Mouse (Mus musculus) kidney, embryonic 16.5 days (tissue): ENCODE results near the gene Sp100. TPM values are rescaled to one million over a fixed set of nuclear protein-coding genes. Genes with fewer than 3 reads are reported as not detected.

Source experiments
- ATAC-seq: fragments of 200-750 bp; cut with Nextera tagmentation; 2 replicates; pipeline ENCODE4 v1.8.0; 2017; ENCODE audit warnings: moderate TSS enrichment; ENCODE audit not compliant: low FRiP score, low TSS enrichment
- H3K27ac ChIP-seq: fragments of 300-500 bp; sonication (generic); 2 replicates; pipeline ENCODE4 v1.5.1; 2014; ENCODE audit warnings: low read length
- H3K27me3 ChIP-seq: fragments of 300-500 bp; sonication (generic); 2 replicates; pipeline ENCODE4 v1.6.1; 2014; ENCODE audit warnings: low read length, control low read depth, mixed read lengths; ENCODE audit not compliant: insufficient read depth
- H3K36me3 ChIP-seq: fragments of 300-500 bp; sonication (generic); 2 replicates; pipeline ENCODE4 v1.6.1; 2014; ENCODE audit warnings: low read length, control low read depth, mixed read lengths; ENCODE audit not compliant: insufficient read depth
- H3K4me1 ChIP-seq: fragments of 300-500 bp; sonication (generic); 2 replicates; pipeline ENCODE4 v1.6.1; 2014; ENCODE audit warnings: low read length, control low read depth, mixed read lengths; ENCODE audit not compliant: insufficient read depth
- H3K4me2 ChIP-seq: fragments of 300-500 bp; sonication (generic); replicated peaks from 2 replicates; pipeline ENCODE4 v1.6.1; 2014; ENCODE audit warnings: low read depth, low read length
- H3K4me3 ChIP-seq: fragments of 300-500 bp; sonication (generic); 2 replicates; pipeline ENCODE4 v1.5.1; 2014; ENCODE audit warnings: mild to moderate bottlenecking, low read length
- H3K9ac ChIP-seq: fragments of 300-500 bp; sonication (generic); replicated peaks from 2 replicates; pipeline ENCODE4 v1.6.1; 2014; ENCODE audit warnings: low read length
- H3K9me3 ChIP-seq: fragments of 300-500 bp; sonication (generic); 2 replicates; pipeline ENCODE4 v1.6.1; 2016; ENCODE audit warnings: low read length, control low read depth
- WGBS: fragments of 180-500 bp; shearing (Covaris S2); extraction: QIAGEN DNeasy Blood & Tissue Kit; methylation state at CpG from one replicate; pipeline ENCODE4 v1.1.7; 2014; 5-methylcytosine and 5-hydroxymethylcytosine counted together
- polyA plus RNA-seq: library from polyadenylated mRNA; unstranded; fragments of >200 nt; fragmentation: Nextera tagmentation; extraction: Ambion mirVana; gene quantifications from 2 replicates; pipeline ENCODE4 v1.2.1, GENCODE M21; 2015

The Sp100 gene
- polyA plus RNA-seq, 1 experiment from 2014 or later: 3.3 TPM

GRCm38 (mm10) chr1:85720220-85720893, 70.6 kb downstream of the Sp100 start:
- 0 out of 2 replicates have a peak, but pooled peaks have one; percentile 26 for ATAC-seq
- no peak overlapping the region for H3K27ac ChIP-seq
- 73% methylated on average over 10 of the region's 10 CpGs for WGBS
- H3K4me1 ChIP-seq: peaks cover 3% of the 10 kb centered on the region; the same call in 1 of the 2 replicates
- no peaks in the 10 kb centered on the region for H3K36me3 ChIP-seq
- H3K4me3 ChIP-seq: no peak overlapping the region
- no peaks in the 10 kb centered on the region for H3K9me3 ChIP-seq
- H3K4me2 ChIP-seq: no peak overlapping the region
- no peaks in the 10 kb centered on the region for H3K27me3 ChIP-seq
- no peak overlapping the region for H3K9ac ChIP-seq

DNA sequence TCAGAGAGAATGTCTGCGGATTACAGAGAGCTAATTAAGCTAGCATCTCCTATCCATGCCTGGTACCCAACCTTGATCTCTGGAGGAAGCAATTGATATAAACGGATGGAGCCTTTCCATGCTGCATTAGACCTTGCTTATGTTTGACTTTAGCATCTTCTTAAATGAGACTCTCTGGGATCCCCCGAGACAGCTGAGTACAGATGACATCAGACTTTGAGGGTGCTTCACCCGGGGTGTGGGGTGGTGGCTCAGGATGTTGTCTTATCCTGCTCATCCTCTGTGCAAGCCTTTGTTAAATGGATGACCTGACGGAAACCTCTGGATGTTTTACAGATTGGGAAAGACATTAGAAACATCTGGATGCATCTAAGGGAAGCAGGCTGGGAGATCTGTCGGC, 80.7 kb downstream of the Sp100 start:
- Histone ChIP-seq H3K27ac (no peak overlapping the region), H3K36me3 (no peaks in the 10 kb centered on the region), H3K4me2 (no peak overlapping the region), H3K9me3 (no peaks in the 10 kb centered on the region), H3K9ac (no peak overlapping the region), H3K27me3 (no peaks in the 10 kb centered on the region), H3K4me3 (no peak overlapping the region), H3K4me1 (no peaks in the 10 kb centered on the region)
- ATAC-seq: no peak
- WGBS: 81% methylated on average over 6 of the region's 6 CpGs

DNA sequence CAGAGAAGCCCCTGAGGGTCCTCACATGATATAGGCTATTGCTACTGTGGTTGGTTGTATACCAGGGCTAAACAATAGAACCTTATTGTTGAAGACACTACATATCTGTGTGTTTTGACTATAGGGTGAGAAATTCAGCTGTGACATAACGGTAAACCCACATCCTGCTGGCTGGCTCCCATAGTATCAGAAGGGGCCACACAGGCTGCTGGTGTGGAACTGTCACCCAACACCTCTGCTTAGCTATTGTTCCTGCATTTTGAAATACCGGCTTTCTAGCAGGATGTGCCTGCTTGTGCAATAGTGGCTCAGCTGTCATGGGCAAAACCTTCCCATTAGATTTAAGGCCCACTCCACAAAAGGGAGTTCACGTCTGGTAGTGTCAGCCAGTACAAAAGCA, 82.8 kb downstream of the Sp100 start:
- Histone ChIP-seq H3K36me3 (no peaks in the 10 kb centered on the region), H3K27me3 (no peaks in the 10 kb centered on the region), H3K9ac (no peak overlapping the region), H3K4me2 (no peak overlapping the region), H3K4me1 (no peaks in the 10 kb centered on the region), H3K9me3 (no peaks in the 10 kb centered on the region), H3K4me3 (no peak overlapping the region), H3K27ac (no peak overlapping the region)
- WGBS: 82% methylated on average over 3 of the region's 3 CpGs
- no peak for ATAC-seq

DNA sequence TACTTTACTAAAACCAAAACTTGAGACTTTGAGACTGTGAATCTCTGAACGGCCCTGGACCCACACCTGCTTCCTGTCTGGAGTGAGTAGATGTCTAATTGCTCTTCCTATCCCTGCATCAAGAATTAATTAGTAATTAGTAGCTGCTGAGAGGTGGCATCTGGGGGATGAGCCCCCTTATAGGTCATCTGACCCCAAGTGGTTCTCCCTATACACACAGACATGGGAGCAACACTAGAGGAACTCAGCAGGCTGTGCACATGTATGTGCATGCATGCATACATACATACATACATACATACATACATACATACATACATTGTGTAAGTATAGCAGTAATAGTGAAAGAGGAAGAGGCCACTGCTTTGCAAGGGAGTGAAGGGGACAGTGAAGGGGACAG, 84.7 kb downstream of the Sp100 start:
- Histone ChIP-seq H3K36me3 (no peaks in the 10 kb centered on the region), H3K4me1 (no peaks in the 10 kb centered on the region), H3K27me3 (no peaks in the 10 kb centered on the region), H3K9ac (no peak overlapping the region), H3K27ac (no peak overlapping the region), H3K4me2 (no peak overlapping the region), H3K4me3 (no peak overlapping the region), H3K9me3 (peaks cover 6% of the 10 kb centered on the region)
- 60% methylated on average over 1 of the region's 1 CpGs for WGBS
- no peak for ATAC-seq

GRCm38 (mm10) chr1:85735463-85736123, 85.8 kb downstream of the Sp100 start:
- no peaks in the 10 kb centered on the region for H3K36me3 ChIP-seq
- H3K4me2 ChIP-seq: peak overlapping the region; percentile 46; the same call in 1 of the 2 replicates
- H3K9me3 ChIP-seq: peaks cover 6% of the 10 kb centered on the region
- 75% methylated on average over 13 of the region's 13 CpGs for WGBS
- no peak overlapping the region for H3K27ac ChIP-seq
- H3K4me3 ChIP-seq: peak overlapping the region; percentile 34
- no peak overlapping the region; the same call in 1 of the 2 replicates for H3K9ac ChIP-seq
- no peaks in the 10 kb centered on the region for H3K27me3 ChIP-seq
- no peak; the same call in 1 of the 2 replicates for ATAC-seq
- H3K4me1 ChIP-seq: no peaks in the 10 kb centered on the region

DNA sequence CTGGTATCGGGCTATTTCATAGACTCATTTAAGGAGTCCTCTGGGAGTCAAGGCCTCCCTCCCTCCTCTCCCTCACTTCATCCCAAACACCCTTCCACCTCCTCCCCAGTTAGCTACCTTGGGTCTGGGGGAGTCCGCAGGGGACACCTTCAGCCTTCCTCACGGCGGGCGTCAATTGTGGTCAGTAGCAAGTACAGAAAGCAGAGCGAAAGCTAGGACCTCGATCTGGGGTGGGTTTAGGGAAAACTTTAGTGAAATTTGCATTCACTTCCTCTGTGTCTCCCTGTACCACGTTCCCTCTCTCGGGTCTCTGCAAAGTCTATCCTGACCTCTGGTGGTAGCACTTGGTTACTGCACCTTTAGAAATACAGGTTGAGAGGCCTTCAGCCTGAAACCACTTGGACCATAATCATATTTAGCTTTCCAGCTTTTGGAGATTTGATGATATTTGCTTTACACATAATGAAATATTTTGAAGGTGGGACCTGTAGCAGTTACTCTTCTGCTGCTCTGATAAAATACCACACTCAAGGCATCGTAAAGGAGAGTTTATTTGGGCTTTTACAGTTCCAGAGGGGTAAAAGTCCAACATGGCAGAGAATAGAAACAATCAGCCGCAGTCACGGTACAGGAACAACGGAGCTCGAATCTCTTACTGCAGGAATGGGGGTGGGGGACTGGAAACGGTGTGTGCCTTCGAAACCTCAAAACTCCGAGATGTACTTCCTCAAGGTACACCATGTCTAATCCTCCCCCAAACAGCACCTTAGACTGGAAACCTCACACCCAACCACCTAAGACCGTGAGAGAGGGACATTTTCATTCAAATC, 86.8 kb downstream of the Sp100 start:
- Histone ChIP-seq H3K4me2 (peak overlapping the region; percentile 46), H3K4me3 (peak overlapping the region; percentile 34), H3K9me3 (peaks cover 6% of the 10 kb centered on the region), H3K4me1 (no peaks in the 10 kb centered on the region), H3K27ac (no peak overlapping the region), H3K9ac (peak overlapping the region; percentile 52), H3K27me3 (no peaks in the 10 kb centered on the region), H3K36me3 (no peaks in the 10 kb centered on the region)
- 36% methylated on average over 18 of the region's 18 CpGs for WGBS
- peak; percentile 67; the same call in 1 of the 2 replicates for ATAC-seq

DNA sequence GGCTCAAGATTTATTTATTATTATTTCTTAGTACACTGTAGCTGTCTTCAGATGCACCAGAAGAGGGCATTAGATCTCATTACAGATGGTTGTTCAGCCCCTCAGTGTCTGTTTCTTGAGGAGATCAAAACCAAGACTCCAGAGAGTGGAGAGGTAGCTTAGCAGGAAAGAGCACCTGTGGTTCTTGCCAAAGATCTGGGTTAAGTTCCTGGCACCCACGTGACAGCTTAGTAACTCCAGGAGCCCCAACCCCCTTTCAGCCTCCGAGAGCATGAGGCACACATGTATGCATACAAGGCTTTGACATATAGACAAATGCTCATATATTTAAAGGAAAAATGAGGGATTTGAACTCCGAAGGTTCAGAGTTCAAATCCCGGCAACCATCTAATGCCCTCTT, 89.2 kb downstream of the Sp100 start:
- 95% methylated on average over 4 of the region's 4 CpGs for WGBS
- H3K4me2 ChIP-seq: no peak overlapping the region
- H3K36me3 ChIP-seq: no peaks in the 10 kb centered on the region
- no peak overlapping the region for H3K4me3 ChIP-seq
- H3K27ac ChIP-seq: no peak overlapping the region
- no peaks in the 10 kb centered on the region for H3K27me3 ChIP-seq
- H3K9me3 ChIP-seq: peaks cover 6% of the 10 kb centered on the region
- H3K9ac ChIP-seq: no peak overlapping the region
- 0 out of 2 replicates have a peak, but pooled peaks cover 6% of the 10 kb centered on the region for H3K4me1 ChIP-seq
- no peak for ATAC-seq

- no peak overlapping the region for H3K9ac ChIP-seq
- no peak for ATAC-seq
- peaks cover 6% of the 10 kb centered on the region for H3K9me3 ChIP-seq
- H3K36me3 ChIP-seq: no peaks in the 10 kb centered on the region
- H3K4me1 ChIP-seq: 0 out of 2 replicates have a peak, but pooled peaks cover 6% of the 10 kb centered on the region
- H3K27me3 ChIP-seq: no peaks in the 10 kb centered on the region
- H3K27ac ChIP-seq: no peak overlapping the region
- H3K4me2 ChIP-seq: no peak overlapping the region
- no peak overlapping the region for H3K4me3 ChIP-seq
Observed at GRCm38 (mm10) chr1:85739819-85740218, 90.0 kb downstream of the Sp100 start.

DNA sequence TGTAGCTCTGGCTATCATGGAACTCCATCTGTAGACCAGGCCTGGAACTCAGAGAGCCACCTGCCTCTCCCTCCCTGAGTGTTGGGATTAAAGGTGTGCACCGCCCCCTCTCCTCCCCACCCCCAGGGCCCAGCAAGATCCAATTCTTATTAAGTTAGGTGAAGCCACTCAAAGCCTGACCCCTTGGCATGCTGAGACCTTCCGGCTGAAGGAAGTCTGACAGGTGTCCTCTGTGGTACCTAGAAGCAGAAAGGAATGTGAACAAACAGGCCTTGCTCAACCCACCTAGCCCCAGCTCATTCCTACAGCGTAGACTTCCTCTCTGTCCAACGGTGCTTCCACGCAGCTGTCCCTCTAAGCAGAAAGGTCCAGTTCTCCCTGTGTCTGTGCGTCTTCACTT, 91.1 kb downstream of the Sp100 start:
- Histone ChIP-seq H3K36me3 (no peaks in the 10 kb centered on the region), H3K4me1 (0 out of 2 replicates have a peak, but pooled peaks cover 6% of the 10 kb centered on the region), H3K9me3 (peaks cover 6% of the 10 kb centered on the region), H3K4me3 (no peak overlapping the region), H3K4me2 (no peak overlapping the region), H3K9ac (no peak overlapping the region), H3K27ac (no peak overlapping the region), H3K27me3 (no peaks in the 10 kb centered on the region)
- 77% methylated on average over 6 of the region's 6 CpGs for WGBS
- ATAC-seq: no peak
